Mouse (Mus musculus): ENCODE results near the gene Trmt44.
A peak's percentile ranks its signal among the peaks of the same experiment; 100 is the strongest.

The Trmt44 gene

GRCm38 (mm10) chr5:35574653-35575599 is at the start of gene Trmt44:
Gene Trmt44, minus strand, starts transcription at chr5:35575070.
- DNase-seq, result peak; percentile 97

- no peak for DNase-seq
Measured at GRCm38 (mm10) chr5:35623831-35624230, 49.0 kb upstream of the Trmt44 start.

GRCm38 (mm10) chr5:35621114-35621513 is 46.2 kb upstream of the Trmt44 start:
- no peak for DNase-seq

- peak; percentile 59 for DNase-seq
Measured at GRCm38 (mm10) chr5:35616943-35617342, 42.1 kb upstream of the Trmt44 start.

DNA sequence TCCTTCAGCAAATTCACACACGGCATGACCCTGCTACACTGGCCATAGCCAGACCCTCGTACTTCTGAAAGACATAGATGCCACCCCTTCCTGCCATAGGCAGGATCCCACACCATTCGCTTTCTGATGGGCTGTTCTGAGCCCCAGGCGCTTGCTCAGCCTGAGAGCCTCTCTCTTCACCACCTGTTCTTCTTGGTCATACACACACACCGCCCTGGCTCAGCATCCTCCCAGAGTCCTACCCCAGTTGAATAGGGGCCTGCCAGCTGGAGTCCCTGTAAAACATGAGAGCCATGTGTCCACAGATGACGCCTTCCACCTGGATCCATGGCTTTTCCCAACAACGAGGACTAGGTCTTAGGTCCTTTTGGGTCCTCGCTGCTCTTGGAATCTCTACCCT is 37.9 kb upstream of the Trmt44 start:
- no peak for DNase-seq

DNA sequence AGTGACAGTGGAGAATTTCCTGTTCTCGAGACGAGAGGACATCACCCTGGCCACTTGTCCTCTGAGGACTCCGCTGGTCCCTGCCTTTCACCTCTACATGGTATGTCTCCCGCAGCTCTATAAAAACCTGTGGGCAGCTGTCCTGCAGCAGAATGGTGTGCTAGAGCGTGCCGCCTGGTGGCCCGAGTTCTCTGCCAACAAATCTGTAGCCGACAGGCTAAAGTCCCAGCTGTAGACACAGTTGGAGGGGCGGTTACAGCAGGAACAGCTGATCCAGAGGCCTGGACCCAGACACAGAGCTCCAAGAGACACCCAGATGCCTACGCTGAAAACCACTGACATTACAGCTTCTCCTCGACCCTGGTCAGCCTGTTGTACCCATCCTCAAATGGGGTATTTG is 37.0 kb upstream of the Trmt44 start:
- peak; percentile 64 for DNase-seq

DNA sequence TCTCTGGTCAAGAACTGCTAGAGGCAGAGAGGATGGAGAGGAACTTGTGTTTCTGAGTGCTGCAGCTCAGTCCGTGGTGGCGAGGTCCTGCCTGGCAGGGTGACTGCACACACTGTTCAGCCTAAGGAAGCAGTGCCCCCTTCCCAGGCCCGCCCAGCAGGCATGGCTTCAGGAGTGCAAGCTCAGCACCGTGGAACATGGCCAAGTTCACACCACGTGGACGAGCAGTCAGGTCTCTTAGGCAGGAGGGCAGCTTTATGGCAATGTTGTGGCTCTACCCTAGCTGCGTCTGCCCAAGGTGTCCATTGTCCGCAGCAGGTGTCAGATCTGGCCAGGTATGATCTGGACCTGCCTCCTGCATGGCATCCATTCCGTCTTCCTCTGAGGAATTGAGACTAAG is 36.3 kb upstream of the Trmt44 start:
- peak; percentile 77 for DNase-seq

DNA sequence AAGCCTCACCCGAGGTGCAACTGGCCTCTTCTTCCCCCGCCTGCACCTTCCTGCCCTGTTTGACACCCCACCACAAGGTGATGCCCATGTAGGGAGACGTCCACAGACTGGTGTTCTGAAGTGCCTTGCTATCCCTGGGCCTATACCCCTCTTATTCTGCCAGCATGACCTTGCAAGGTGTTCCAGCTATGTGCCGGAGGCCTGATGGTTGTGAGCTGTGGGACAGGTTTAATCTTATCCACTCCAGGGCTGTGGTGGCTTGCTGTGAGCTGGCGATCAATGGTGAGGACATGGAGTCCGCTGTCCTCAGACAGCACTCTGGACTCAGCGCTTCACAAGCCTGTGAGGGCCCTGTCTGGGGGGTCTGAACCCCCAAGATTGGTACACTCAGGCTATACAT is 35.5 kb upstream of the Trmt44 start:
- no peak for DNase-seq

GRCm38 (mm10) chr5:35609971-35610370 is 35.1 kb upstream of the Trmt44 start:
- no peak for DNase-seq

GRCm38 (mm10) chr5:35609381-35609780 is 34.5 kb upstream of the Trmt44 start:
- peak; percentile 75 for DNase-seq

GRCm38 (mm10) chr5:35608559-35608958 is 33.7 kb upstream of the Trmt44 start:
- DNase-seq, result no peak

DNA sequence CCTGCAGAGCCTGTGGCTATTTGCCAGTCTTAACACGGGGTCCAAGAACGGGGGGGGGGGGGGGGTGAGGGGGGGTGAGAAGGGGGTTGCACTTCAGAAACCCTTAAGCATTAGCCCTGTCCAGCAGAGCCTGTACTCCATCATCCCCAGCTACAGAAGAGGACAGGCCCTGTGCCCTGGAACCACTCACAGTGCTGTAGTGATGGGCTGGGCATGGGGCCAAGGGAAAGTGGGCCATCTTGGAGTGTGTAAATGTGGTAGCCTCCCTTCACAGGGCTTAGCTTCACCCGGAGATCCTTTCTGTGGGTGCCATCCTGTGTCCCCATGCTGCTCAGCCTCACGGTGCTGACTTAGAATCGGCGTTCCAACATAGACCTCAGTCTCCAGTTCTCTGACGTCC is 32.9 kb upstream of the Trmt44 start:
- peak; percentile 59 for DNase-seq

DNA sequence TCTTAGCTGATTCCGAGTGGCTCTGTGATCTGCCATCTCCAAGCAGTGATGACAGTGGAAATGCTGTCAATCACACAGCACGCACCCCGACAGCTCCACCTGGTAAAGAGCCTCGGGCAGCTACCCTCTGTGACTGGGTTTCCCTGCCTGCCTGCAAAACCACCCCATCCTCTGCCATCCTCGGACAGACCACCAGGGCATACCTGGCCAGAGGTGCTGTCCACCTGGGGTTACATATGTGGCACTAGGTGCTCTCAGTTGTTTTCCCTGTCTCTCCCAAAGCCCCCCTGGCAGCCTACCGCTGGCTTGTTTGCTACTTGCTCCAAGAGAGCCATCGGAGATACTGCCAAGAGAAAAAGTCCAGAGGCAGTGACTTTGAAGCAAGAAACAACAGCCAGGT is 31.9 kb upstream of the Trmt44 start:
- no peak for DNase-seq

GRCm38 (mm10) chr5:35605355-35605754 is 30.5 kb upstream of the Trmt44 start:
- no peak for DNase-seq

DNA sequence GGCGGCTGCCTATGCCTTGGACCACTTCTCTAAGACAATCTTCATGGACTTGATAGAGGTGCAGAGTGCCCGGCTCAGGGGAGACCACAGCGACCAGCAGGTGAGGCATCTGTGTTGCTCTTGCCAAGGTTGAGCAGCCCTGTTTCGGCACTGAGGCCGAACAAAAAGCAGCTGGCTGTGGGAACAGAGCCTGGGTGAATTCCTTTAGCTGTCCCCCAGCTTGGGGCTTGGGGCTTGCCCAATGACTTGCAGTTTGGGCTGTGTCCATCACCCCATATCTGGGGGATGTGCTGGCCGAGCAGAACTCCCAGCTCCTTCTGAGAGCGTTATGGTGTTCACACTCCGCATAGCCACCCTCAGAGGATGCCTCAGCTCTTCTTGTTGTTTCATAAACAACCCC is 26.7 kb upstream of the Trmt44 start:
- no peak for DNase-seq

DNA sequence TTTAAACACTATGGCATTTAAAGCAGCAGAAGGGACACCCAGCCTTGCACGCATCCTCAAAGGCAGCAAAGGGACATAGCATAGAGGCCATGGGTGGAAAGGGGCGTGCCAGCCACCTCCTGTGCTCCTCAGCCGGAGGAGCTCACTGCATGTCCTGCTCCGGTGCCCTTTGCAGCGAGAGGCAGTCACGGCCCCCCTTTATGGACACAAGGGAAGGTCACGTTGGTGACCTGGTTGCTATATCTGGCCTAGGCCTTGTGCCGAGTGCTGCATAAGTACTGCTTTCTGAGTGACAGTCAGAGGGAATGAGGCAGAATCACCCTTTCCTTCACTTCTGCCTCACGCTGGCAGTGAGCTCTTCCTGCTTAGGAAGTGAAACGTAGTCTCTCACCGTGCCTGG is 25.4 kb upstream of the Trmt44 start:
- no peak for DNase-seq

- DNase-seq, result no peak
Measured at GRCm38 (mm10) chr5:35596169-35597160, 21.6 kb upstream of the Trmt44 start.

DNA sequence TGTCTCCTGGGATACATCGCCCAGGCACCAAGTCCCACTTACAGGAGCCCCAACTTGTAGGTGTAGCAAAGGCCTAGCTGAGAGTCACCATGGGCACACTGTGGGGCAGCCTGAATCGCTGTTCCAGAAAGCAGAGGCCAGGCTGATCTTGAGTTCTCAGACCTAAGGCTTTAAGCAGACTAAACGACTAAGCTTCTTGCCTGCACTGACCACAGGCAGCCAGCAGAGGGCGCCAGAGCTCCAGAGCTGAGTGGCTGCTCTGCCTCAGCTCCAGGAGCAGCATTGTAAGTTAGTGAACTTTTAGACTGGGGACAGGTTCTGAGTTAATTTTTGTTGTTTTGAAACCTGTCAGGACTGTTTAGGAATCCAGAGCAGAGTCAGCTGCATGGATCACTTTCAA is 20.8 kb upstream of the Trmt44 start:
- peak; percentile 89 for DNase-seq

- no peak for DNase-seq
Measured at GRCm38 (mm10) chr5:35594768-35595167, 19.9 kb upstream of the Trmt44 start.

DNA sequence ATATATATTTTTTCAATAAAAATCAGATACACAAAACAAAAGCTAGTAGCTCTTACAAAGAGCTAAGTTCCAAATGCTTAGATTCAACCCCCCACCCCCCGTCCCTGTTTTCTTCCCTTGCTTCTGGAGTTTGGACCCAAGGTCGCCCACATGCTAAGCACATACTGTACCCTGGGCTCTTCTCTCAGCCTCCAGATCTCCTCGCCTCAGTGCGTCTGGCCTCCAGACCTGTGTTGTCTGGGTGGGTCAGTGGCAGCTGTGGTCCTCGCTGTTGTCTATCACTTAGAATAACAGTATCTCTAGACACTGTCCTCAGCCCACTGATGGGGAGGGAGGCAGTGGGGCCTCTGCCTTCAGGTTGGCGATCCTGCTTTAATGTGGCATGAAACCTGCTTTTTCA is 18.4 kb upstream of the Trmt44 start:
- DNase-seq, result peak; percentile 59

DNA sequence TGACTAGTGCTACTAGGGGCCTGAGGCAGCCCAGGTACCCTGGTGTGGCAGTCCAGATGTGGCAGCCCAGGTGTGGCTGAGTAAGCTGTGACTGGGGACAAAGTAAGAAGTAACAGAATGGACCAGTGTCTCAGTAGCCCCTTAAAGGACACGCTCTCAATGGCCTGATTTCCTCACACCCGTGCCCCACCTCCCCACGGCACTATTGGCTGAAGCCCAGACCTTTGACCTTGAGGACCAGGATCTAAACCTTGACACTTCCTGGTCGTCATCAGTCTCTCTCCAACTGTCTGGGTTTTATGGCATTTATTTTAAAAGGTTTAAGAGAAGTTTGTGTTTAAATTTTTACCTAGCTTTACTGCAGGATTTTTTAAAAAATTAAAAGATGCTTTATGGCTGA is 18.0 kb upstream of the Trmt44 start:
- DNase-seq, result no peak

DNA sequence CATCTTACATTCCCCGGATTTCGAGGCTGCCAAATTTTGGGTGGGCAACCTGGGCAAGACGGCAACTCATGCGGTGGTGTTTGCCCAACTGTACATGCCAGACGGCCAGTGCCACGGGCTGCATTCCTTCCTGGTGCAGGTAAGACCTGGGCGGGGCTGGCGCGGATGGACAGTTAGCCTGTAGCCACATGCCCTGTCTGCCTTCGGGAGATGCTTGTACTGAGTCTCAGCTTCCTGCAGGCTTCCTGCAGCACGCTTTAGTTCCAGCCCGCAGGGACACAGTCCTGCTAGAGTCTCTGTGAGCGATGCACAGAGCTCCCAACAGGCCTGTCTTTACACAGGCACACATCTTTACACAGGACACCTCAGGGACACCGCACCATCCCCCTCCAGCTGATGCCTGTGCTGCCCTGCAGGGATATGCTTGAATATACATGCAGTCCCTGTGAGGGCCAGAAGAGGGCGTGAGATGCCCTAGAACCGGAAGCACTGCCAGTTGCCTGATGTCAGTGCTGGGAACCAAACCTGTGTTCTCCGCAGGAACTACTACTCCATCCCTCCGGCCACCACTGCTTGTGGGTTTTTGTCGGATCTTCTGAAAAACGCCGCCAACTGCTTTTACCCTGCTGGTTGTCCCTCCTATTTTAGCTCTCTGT is 17.3 kb upstream of the Trmt44 start:
- DNase-seq, result no peak

GRCm38 (mm10) chr5:35591497-35591896 is 16.6 kb upstream of the Trmt44 start:
- no peak for DNase-seq
